Mouse (Mus musculus): ENCODE results near the gene Slc38a7.

DNA sequence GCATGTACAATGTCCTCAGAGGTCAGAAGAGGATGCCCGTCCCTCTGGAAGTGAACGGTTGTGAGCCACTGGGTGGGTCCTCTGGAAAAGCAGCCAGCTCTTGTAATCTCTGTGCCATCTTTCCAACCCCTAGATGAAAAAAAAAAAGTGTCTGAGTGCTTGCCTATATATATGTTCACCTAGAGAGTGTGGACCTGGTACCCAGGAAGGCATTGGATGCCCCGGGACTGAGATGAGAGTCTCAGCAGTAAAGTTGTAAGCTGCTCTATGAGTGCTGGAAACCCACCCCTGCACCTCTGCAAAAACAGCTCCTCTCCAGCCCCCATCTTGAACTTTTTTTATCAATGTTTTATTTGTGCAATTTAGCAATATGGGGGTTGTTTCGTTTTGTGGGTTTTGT, 44.7 kb downstream of the Slc38a7 start:
- TF ChIP-seq CTCF (IDR thresholded peaks at IDR 0.05; ENCODE audit: extremely low read depth, insufficient read depth, insufficient read length, insufficient replicate concordance) (no peak), POLR2A (IDR thresholded peaks at IDR 0.05; ENCODE audit: low read depth, low read length) (no peak)
